Mouse (Mus musculus) lung, adult 2 months (tissue): Measurements from ENCODE around the gene Ankrd6.

Experiments
- CTCF ChIP-seq: fragments of 200-500 bp; IDR thresholded peaks from 2 replicates; pipeline ENCODE4 v1.5.1; 2011; ENCODE audit warnings: mild to moderate bottlenecking, low read length, control low read depth; ENCODE audit not compliant: insufficient read depth
- POLR2A ChIP-seq: fragments of 200-500 bp; IDR thresholded peaks from 2 replicates; pipeline ENCODE4 v1.6.1; 2011; ENCODE audit warnings: low read depth, mild to moderate bottlenecking, control low read depth, low read length, borderline replicate concordance; ENCODE audit errors: extremely low read depth

DNA sequence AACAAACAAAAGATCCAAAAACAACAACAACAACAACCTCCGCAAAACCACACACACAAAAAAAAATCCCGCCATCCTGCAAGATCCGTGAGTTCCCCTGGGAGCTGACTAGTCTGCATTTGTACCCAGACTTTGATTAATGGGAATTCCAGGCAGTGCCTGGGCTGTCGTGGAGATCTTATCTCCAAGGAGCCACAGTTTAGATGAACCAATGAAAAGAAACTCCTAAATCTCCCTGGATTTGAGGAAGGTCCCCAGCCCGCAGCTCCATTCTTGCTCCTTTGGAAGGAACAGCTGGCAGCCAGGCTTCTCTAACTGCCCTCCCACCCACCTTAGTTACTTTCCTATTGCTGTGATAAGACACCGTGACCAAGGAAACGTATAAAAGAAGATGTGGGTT lies 2.0 kb upstream of the Ankrd6 start:
- TF ChIP-seq CTCF (no peak), POLR2A (no peak)
